Mouse (Mus musculus) intestine, postnatal 0 days (tissue): ENCODE data around the gene Abcc4. TPM values are rescaled to one million over a fixed set of nuclear protein-coding genes. Genes with fewer than 3 reads are reported as not detected.

ENCODE experiments used
- ATAC-seq: fragments of 200-750 bp; cut with Nextera tagmentation; 2 replicates; pipeline ENCODE4 v1.8.0; 2017; ENCODE audit warnings: mild to moderate bottlenecking, moderate TSS enrichment, moderate library complexity
- H3K27ac ChIP-seq: fragments of 300-500 bp; sonication (generic); 2 replicates; pipeline ENCODE4 v1.5.1; 2014; ENCODE audit warnings: mild to moderate bottlenecking, low read depth, low read length, moderate library complexity
- H3K27me3 ChIP-seq: fragments of 300-500 bp; sonication (generic); replicated peaks from 2 replicates; pipeline ENCODE4 v1.6.1; 2014; ENCODE audit warnings: low read length, mixed read lengths; ENCODE audit not compliant: control insufficient read depth, insufficient read depth
- H3K36me3 ChIP-seq: fragments of 300-500 bp; sonication (generic); 2 replicates; pipeline ENCODE4 v1.6.1; 2014; ENCODE audit warnings: mild to moderate bottlenecking, moderate library complexity; ENCODE audit not compliant: control insufficient read depth, insufficient read depth
- H3K4me1 ChIP-seq: fragments of 300-500 bp; sonication (generic); replicated peaks from 2 replicates; pipeline ENCODE4 v1.6.1; 2014; ENCODE audit warnings: antibody characterized with exemption, low read length, mixed read lengths; ENCODE audit not compliant: control insufficient read depth, insufficient read depth
- H3K4me2 ChIP-seq: fragments of 300-500 bp; sonication (generic); replicated peaks from 2 replicates; pipeline ENCODE4 v1.6.1; 2014; ENCODE audit warnings: low read depth, mild to moderate bottlenecking, moderate library complexity
- H3K4me3 ChIP-seq: fragments of 300-500 bp; sonication (generic); 2 replicates; pipeline ENCODE4 v1.5.1; 2014; ENCODE audit warnings: low read depth, low read length
- H3K9ac ChIP-seq: fragments of 300-500 bp; sonication (generic); 2 replicates; pipeline ENCODE4 v1.6.1; 2014; ENCODE audit warnings: mild to moderate bottlenecking, low read depth, low read length
- H3K9me3 ChIP-seq: fragments of 300-500 bp; sonication (generic); 2 replicates; pipeline ENCODE4 v1.6.1; 2016; ENCODE audit warnings: mixed run types; ENCODE audit not compliant: control insufficient read depth
- CTCF ChIP-seq: sonication (generic); IDR thresholded peaks from 2 replicates; pipeline ENCODE4 v1.5.1; 2016; ENCODE audit warnings: low read depth, mild to moderate bottlenecking, control low read depth, antibody characterized with exemption, moderate library complexity
- WGBS: fragments of 180-500 bp; shearing (Covaris S2); extraction: QIAGEN DNeasy Blood & Tissue Kit; methylation state at CpG from one replicate; pipeline ENCODE4 v1.1.7; 2014; 5-methylcytosine and 5-hydroxymethylcytosine counted together
- polyA plus RNA-seq: library from polyadenylated mRNA; unstranded; fragments of >200 nt; fragmentation: Nextera tagmentation; extraction: Ambion mirVana; gene quantifications from 2 replicates; pipeline ENCODE4 v1.2.1, GENCODE M21; 2015

Gene Abcc4
- polyA plus RNA-seq, 1 experiment from 2014 or later: 1.4 TPM

GRCm38 (mm10) chr14:118565696-118566095 is 140.3 kb downstream of the Abcc4 start:
- Histone ChIP-seq H3K4me1 (no peaks in the 10 kb centered on the region), H3K9ac (no peak overlapping the region), H3K36me3 (no peaks in the 10 kb centered on the region), H3K27ac (no peak overlapping the region), H3K9me3 (no peaks in the 10 kb centered on the region), H3K27me3 (no peaks in the 10 kb centered on the region), H3K4me2 (no peak overlapping the region), H3K4me3 (no peak overlapping the region)
- no peak for ATAC-seq
- no peak for TF ChIP-seq CTCF
- WGBS: 95% methylated on average over 5 of the region's 5 CpGs

- H3K9ac ChIP-seq: no peak overlapping the region
- ATAC-seq: no peak
- no peaks in the 10 kb centered on the region for H3K9me3 ChIP-seq
- no peaks in the 10 kb centered on the region for H3K27me3 ChIP-seq
- no peak for TF ChIP-seq CTCF
- no peak overlapping the region for H3K4me2 ChIP-seq
- no peaks in the 10 kb centered on the region for H3K4me1 ChIP-seq
- H3K27ac ChIP-seq: no peak overlapping the region
- H3K4me3 ChIP-seq: no peak overlapping the region
- H3K36me3 ChIP-seq: no peaks in the 10 kb centered on the region
- 55% methylated on average over 8 of the region's 8 CpGs for WGBS
Observed at GRCm38 (mm10) chr14:118563570-118563969, 142.4 kb downstream of the Abcc4 start.

DNA sequence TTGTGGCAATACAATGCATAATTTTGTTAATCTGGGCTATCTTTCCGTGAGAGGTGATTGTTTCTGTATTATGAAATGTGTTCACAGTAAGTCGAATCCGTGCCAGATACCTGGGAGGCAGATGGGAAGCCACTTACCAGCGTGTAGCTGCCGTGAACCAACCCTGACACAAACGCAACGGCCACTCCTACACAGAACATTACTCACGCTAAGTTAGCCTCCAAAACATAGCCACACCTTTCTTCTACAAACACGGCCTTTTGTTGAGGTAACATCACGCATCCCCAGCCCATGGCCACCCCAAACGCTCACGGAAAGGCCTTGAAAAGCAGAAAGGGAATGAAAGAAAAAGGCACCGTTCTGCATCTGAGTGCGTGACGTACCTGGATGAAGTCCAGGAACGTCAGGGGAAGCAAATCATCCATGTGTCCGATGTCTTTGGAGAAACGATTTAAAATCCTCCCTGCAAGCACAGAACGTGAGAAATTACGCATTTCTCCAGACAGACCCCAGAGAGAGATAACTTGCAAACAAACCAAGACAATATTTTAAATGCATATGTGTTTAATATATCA is 153.0 kb downstream of the Abcc4 start:
- WGBS: 87% methylated on average over 20 of the region's 20 CpGs
- no peak for TF ChIP-seq CTCF
- Histone ChIP-seq H3K4me1 (no peaks in the 10 kb centered on the region), H3K9ac (no peak overlapping the region), H3K36me3 (no peaks in the 10 kb centered on the region), H3K27me3 (no peaks in the 10 kb centered on the region), H3K27ac (no peak overlapping the region), H3K4me2 (no peak overlapping the region), H3K9me3 (no peaks in the 10 kb centered on the region), H3K4me3 (no peak overlapping the region)
- ATAC-seq: no peak

DNA sequence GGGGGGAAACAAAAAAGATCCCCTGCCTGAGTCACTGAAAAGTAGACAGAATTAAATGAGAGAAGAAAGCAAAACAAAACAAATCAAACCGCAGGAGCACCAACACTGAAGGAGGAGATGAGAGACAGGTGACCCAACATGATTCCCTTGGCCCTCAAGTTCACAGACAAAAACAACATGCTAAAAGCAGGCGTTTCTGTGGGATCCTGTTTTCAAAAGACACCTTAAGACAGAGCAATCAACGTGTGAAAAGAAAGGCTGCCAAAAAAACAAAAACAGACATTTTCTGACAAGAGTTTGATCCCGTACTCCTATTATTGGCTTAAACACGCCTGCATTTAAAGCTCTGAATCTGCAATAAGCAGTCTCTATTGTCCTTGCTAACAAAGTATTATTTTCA is 153.6 kb downstream of the Abcc4 start:
- Histone ChIP-seq H3K4me2 (no peak overlapping the region), H3K9me3 (no peaks in the 10 kb centered on the region), H3K27ac (no peak overlapping the region), H3K27me3 (no peaks in the 10 kb centered on the region), H3K36me3 (no peaks in the 10 kb centered on the region), H3K9ac (no peak overlapping the region), H3K4me1 (no peaks in the 10 kb centered on the region), H3K4me3 (no peak overlapping the region)
- 79% methylated on average over 5 of the region's 5 CpGs for WGBS
- no peak for TF ChIP-seq CTCF
- ATAC-seq: no peak

- H3K27me3 ChIP-seq: no peaks in the 10 kb centered on the region
- peak overlapping the region; percentile 51 for H3K4me2 ChIP-seq
- ATAC-seq: no peak
- no peaks in the 10 kb centered on the region for H3K9me3 ChIP-seq
- H3K9ac ChIP-seq: no peak overlapping the region
- no peak for TF ChIP-seq CTCF
- 30% methylated on average over 24 of the region's 24 CpGs for WGBS
- peak overlapping the region; percentile 5; the same call in 1 of the 2 replicates for H3K4me3 ChIP-seq
- H3K4me1 ChIP-seq: no peaks in the 10 kb centered on the region
- no peak overlapping the region for H3K27ac ChIP-seq
- H3K36me3 ChIP-seq: no peaks in the 10 kb centered on the region
Observed at GRCm38 (mm10) chr14:118551725-118552285, 154.2 kb downstream of the Abcc4 start.

- no peaks in the 10 kb centered on the region for H3K36me3 ChIP-seq
- no peaks in the 10 kb centered on the region for H3K27me3 ChIP-seq
- no peaks in the 10 kb centered on the region for H3K9me3 ChIP-seq
- H3K4me1 ChIP-seq: no peaks in the 10 kb centered on the region
- H3K4me2 ChIP-seq: peak overlapping the region; percentile 51
- H3K27ac ChIP-seq: no peak overlapping the region
- TF ChIP-seq CTCF: no peak
- WGBS: 34% methylated on average over 18 of the region's 18 CpGs
- no peak for ATAC-seq
- H3K9ac ChIP-seq: no peak overlapping the region
- H3K4me3 ChIP-seq: peak overlapping the region; percentile 5; the same call in 1 of the 2 replicates
Observed at GRCm38 (mm10) chr14:118551061-118551724, 154.8 kb downstream of the Abcc4 start.
